Mouse (Mus musculus) layer of hippocampus, adult 9-11 months (tissue): Measurements from ENCODE around the gene BC037034.
A peak's percentile ranks its signal among the peaks of the same experiment; 100 is the strongest.
"Not testable (repeated sequence)": the region's sequence is repeated elsewhere in the genome, so short reads cannot be mapped to it uniquely, and the experiment has no call there.

Experiments used
- DNase-seq: peaks from one replicate; pipeline ENCODE4 v3.0.0; 2022

Gene BC037034

DNA sequence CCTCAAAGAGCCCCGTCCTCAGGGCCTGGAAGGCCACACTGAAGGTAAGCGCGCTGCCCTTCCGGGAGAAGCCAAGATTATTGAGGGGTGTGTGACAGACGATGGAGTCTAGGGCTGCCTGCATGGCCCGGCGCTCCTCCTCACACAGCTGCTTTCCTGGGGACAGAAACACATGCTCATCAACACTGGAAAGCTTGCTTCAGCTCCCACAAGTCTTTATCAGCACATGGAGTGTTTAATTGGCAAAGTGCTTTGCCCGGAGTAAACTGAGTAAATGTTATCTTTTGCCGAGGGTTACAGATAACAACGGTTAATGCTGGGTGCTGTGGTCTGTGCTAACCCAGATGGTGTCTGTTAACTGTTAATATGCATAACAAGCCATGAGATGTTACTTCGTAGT, 3.0 kb downstream of the BC037034 start:
- no peak for DNase-seq

DNA sequence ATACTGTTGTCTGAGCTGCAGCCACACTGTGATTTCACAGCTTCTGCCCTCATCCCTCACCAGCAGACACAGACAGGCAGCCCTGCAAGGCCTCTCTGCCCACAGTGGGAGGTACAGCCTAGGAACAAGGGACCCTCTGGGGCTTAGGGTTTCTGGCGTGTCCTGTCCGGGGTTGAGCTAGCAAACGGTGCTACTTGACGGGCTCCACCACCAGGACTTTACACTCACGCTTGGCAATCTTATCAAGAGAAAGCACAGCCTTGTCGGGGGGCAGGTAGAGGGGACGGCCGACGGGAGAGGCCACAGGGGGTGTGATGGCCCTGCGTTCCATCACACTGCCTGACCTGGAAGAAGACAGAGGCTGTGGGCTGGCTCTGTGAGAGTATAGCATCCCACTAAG, 3.8 kb downstream of the BC037034 start:
- DNase-seq: no peak

DNA sequence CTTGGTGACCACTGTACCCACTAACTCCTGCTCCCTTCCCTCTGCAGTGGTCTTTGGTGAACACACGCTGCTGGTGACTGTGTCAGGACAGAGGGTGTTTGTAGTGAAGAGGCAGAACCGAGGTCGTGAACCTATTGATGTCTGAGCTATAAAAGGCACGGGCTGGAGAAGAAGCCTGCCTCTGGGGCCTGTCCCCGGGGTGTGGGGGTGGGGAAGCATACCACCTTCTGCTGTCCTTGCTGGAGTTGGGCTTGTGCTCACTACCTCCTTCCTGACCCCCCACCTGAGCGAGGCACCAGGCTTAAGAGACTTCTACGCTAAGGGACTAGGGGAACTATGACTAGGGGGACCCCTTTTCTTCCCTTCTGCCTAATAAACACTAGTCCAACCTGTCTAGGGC, 4.8 kb downstream of the BC037034 start:
- no peak for DNase-seq

DNA sequence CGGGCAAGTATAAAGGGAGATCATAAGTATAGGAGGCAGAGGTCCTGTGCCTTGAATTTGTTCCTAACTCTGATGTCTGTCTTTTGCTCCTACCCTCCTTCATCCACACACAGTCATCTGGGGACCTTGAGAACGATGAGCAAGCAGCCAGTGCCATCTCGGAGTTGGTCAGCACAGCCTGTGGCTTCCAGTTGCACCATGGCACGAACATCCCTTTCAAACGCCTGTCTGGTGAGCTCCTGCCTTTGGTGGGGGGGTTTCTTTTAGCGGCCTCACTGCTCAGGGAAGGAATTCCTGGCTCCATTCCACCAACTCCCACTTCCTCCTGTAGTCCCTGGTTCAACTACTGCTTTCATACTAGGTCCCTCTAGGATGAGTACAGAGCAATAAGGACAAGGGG, 5.3 kb downstream of the BC037034 start:
- DNase-seq: peak; percentile 56

DNA sequence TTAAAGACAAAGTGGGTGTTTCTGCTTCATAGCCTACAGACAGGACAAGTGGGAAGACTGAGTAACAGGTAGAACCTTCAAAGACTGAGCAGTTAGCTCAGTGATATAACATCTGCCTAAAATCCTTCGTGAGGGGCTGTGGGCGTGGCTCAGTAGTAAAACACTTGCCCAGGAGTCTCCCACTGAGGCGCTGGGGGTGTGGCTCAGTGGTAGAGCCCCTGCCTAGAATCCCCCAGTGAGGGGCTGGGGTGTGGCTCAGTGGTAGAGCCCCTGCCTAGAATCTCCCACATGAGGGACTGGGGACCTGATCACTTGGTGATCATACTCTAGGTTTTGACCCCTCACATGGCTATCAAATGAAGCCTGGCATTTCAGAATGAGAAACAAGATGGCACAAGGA, 5.8 kb downstream of the BC037034 start:
- DNase-seq: no peak

DNA sequence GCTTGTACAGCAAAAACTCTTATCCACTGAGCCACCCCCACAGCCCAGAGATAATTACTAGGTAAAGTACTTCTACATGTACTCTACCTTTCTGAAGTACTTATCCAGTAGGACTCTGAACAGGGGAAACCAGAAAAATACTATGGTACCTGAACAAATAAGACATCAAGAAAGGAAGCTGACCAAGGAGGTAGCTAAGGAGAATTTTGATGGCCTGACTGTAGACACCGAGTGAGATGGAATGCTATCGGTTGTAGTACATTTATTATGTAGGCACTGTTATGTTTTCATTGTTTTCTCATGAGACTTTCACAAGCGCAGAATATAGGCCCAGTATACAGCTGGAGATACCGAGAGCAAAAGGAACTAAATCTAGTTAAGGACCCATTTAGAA, 6.3 kb downstream of the BC037034 start:
- DNase-seq: no peak

DNA sequence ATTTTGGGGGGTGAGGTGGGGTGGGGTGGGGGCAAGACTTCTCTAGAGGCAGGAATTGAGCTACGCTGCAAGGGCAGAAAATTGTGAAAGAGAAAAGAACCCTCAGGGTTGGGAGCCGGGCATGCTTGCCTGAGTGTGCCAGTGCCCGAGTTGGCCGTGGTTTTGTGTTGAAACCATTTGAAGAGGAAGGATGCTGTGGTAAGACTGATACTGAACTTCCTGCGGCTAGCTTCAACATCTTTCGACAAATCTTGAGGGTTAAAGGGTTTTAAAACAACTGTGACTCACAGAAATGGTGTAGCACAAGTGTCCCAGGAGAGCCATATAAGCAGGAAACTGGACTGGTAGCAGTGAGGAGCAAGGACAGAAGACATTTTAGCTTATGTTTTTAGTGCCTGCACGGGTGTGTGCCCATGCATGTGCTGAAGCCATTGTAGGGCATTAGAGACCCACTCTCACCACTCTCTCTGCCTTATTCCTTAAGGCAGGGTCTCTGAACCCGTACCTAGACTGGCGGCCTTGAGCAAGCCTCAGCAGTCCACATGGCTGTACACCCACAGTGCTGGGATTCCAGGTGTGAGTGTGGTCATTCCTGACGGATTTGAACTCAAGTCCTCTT, 6.8 kb downstream of the BC037034 start:
- peak; percentile 54 for DNase-seq

DNA sequence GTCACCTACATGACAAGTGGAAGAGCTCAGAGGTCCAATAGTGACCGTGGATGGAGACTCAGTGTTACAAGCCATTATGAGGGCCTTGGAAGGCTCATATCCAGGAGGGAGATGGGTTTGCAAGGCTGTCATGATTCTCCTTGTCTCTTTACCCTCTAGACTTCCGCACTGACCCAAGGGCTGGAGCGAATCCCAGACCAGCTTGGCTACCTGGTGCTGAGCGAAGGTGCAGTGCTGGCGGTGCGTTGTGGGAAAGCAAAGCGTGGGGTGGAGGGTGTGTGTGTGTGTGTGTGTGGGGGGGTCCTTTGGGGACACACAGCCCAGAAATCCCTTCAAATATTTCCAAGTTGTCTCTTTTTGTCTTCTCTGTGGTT, 7.8 kb downstream of the BC037034 start:
- no peak for DNase-seq

DNA sequence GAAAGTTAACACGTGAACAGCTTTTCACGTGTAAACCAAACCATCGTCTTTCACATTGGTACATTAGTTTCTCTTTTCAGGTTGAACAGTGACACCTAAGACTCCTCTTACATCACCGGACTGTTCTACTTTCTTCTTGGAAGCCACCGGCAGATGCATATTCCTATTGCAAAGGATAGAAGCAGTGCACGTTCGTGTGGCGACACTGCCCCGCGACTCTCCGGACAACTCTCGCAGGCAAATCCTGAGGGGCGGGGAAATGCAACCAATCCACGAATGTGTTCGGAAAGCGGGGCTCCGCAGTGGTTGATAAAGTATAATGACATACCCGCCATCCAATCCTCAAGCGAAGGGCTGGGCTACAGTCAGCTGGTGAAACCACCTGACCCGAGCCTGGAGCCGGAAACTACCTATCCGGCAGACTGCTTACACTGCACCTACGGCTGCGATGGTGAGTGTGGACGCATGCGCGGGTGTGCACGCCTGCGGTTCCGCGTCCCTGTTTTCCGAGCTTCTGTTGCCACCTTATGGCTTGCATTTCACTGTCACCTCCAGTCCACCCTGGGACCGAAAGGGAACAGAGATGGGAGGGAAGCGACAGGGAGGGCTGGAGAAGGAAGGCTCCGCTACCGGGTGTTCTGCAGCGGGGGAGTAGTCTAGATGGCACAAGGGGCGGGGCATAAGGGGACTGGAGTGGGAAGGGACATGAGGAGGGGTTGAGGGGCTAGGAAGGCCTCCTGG, 8.3 kb downstream of the BC037034 start, which contains the start of gene Lamtor4:
TSS of gene Lamtor4 (plus strand) at position 130 of the 741 bp plus-strand sequence.
- DNase-seq: peak; percentile 98

DNA sequence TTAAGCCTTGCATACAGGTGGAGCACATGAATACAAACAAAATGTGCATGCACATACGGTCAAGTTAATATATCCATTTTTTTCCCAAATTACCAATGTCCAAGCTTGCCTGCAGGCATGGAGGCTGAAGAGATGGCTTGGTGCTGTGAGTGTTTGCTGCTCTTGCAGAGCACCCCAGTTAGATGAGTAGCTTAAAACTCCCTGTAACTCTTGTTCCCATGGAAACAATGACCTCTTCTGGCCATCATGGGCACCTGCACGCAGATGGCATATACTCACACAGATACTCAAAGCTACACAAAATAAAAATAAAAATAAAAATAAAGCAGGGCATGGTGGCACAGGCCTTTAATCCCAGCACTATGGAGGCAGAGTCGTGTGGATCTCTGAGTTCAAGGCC, 10.8 kb downstream of the BC037034 start:
- no peak for DNase-seq

DNA sequence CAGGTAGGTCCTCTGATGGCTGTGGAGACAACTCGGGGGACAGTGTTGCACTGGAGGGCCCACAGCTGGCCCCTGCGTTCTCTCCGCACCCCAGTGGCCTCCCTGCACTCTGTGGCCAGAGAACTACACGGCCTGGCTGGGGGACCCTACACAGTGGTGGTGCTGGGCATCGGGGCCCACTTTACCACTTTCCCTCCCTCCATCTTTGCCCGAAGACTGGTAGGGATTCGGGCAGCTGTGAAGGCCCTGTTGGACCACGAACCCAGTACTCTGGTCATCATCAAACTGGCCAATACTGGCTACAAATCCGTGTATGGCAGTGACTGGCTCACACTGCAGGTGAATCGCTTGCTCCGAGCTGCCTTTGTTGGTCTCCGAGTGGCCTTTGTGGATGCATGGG, 12.7 kb downstream of the BC037034 start:
- no peak for DNase-seq

DNA sequence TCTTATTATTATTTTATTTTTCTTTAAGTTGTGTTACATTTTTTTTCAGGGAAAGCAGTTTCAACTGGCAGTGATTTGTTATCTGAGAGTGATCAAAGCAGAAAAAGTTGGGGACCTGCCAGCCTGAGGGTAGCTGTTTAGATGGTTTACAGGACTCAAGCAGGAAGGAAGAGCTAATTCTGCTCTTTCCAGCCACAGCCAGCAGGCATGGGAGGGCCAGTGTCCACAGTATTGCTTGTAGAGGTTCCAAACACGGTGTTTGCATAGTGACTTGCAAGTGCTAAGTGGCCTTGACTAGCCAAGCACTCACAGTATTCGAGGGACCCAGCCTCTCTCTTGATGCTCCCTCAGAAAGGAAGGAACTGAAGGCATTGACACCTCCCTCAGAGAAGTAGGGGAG, 22.3 kb downstream of the BC037034 start:
- DNase-seq: no peak

DNA sequence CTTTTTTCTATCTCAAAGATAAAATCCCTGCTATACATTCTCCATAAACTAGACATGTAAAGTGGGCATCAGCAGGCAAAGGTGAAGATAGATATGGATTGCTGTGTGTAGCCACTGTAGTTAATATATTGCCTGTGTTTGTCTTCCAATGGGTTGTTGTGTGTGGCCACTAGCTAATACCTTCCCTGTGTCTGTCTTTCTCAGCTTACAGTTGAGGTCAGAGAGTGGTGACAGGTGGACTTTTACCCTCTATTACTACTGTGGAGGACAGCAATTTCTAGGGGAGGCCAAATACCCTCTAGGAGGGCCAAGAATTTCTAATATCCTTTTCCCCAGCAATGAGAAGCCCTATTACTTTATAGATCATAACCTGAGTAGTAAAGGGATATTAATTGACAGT, 29.6 kb downstream of the BC037034 start:
- DNase-seq: no peak

DNA sequence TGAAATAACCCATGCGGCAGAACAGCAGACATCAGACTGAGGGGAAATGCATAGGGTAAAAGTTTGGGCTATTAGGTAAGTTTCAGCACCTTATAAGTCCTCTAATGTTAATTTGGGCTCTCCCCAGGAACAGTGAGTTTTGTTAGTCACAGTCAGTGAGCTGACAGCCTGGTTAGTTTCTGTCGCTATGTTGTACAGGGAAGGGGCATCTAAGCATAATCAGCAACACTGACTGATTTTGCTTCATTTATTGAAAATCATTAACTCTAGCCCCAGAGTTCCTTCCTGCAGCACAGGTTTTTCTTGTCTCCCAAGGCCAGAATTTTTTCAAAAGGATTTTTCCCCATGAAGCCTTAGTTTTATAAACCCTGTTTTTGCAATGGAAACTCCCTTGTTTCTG, 30.1 kb downstream of the BC037034 start:
- DNase-seq: no peak

DNA sequence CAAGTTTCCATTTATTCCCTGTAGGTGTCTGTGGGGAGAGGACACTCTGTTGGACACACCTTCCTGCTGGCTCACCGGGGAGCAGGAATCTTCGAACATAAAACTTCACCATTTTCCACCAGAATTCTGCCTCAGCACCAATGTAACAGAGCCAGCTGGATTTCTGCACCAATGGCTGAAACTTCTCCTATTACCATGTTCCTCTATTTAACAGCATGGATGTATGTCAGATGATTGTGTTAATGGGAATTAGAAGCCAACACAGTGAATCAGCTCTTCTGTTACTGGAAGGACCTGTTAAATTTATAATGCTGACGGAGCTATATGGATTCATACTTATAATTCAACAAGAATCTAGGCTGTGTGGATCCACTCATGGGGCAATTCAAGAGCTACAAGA, 34.3 kb downstream of the BC037034 start:
- no peak for DNase-seq

DNA sequence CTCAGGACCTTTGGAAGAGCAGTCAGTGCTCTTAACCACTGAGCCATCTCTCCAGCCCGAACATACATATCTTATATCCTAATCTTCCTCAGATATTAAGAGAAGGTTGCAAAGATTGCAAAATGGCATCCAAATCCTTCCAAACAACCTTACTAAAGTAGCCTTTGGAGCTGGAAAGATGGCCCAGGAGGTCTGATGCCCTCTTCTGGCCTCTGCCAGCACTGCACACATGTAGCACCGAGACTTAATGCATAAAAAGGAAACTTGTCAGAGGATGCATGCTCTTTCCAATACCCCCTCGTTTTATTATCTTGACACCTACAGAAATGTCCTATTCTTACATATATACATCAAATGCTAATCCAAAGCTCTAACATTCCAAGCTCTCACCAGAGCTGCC, 35.8 kb downstream of the BC037034 start:
- no peak for DNase-seq

DNA sequence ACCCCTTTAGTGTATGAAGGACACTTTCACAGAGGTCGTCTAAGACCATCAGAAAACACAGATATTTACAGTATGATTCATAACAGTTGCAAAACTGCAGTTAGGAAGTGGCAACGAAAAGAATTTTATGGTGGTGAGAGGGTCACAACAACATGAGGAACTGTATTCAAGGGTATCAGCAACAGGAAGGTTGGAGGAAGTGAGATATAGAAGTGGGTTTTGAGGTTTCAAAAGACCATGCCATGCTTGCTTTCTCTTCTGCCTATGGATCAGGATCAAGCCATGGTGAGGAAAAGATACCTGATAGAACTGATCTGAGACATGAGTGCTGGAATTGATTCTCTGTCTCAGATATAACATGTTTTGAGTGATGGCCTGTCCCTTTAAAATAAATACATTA, 36.5 kb downstream of the BC037034 start:
- no peak for DNase-seq

DNA sequence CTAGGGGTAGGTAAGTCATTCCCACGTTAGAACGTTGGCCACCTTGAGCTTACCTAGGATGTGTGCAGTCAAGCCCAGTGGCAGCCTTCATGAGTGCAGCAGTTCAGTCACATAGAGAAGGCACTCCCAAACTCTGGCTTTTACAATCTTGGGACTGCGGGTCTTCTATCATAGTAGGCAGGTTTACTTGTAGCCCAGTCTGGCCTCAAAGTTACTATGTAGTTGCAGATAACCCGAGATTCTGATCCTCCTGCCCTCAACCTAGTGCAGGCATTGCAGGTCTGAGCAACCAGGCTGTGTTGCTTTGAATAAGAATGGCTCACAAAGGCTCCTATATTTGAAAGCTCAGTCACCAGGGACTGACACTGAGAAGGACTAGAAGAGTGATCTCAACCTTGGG, 37.3 kb downstream of the BC037034 start:
- DNase-seq: no peak

DNA sequence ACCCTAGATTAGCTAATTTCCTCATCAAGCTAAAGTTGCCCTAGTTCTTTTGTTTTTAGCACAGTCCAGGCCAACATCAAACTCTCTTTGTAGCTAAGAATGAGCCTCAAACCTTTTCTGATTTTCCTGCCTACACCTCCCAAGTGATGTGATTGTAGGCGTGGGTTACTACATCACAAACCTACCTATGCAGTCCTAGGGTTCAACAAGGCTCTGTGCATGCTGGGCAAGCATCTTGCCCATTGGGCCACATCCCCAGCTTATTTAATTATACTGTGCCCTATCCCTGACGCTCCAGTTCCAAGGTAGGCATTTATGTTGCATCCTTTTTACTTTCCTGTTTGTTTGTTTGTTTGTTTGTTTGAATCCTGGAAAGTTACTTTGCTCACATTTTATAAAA, 38.1 kb downstream of the BC037034 start, which contains the start of gene Nxpe5:
TSS of gene Nxpe5 (plus strand) at position 199 of the 400 bp plus-strand sequence.
- no peak for DNase-seq

DNA sequence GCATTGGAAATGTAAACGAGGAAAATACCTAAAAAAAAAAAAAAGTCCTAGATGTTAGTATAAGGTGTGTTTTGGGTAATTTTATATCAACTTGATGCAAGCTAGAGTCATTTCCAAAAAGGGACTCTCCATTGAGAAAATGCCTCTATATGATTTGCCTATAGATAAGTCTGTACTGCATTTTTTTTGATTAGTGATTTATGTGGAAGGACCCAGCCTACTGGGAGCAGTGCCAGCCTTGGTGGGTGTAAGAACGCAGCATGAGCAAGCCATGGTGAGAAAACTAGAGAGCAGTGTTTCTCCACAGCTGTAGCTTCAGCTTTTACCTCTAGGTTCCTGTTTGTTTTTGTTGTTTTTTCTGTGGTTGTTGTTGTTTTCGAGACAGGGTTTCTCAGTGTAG, 40.5 kb downstream of the BC037034 start:
- DNase-seq: no peak

DNA sequence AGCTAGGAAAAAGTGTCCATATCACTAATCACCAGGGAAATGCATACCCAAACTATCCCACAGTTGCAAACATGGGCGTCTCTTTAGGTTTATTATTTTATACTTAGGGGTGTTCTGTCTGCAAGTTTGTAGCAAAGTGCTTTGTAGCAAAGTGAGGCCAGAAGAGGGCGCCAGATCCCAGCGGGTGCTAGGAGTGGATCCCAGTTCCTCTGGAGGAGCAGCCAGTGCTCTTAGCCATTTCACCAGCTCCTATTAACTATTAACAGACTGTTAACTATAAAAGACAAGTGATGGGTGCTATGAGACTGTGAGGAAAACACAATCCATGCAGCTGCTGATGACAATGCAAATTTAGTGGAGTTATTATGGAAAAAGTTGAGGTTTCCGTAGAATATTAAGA, 41.7 kb downstream of the BC037034 start:
- peak; percentile 70 for DNase-seq

DNA sequence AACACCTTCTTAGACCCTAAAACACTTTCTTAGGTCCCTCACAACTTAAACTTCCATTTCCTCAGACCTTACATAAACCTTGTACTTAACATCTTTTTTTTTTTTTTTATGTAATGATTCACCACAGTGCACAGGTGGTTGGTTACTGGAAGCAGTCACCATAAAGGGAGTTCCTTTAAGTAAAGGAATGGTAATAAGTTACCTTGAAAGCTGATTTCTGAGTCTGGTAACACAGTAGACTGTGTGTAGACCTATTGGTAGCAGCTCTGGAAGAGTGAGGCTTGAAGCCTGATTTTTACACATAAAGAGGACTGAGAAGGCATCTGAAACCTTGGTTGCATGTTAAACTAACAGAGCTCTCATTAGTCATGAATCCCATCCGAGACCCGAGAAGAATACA, 44.0 kb downstream of the BC037034 start:
- DNase-seq: no peak

DNA sequence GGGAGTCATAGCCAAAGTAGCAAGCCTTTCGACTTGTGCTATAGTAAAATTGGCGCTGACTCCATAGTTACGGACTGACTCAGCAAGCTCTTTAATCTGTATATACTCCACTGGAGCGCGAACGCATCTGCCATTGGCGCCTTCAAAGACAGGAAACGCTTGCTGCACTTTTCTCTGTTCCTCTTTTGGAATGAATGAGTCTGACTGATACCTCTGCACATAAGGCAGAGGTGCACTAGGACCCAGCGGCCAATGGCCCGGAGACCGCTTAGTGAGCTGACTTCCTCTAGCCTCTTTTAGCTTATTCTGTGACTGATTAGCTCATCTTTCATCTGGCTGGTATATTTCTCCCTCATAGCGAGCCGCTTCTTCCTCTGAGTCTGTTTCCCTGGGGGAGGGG, 47.2 kb downstream of the BC037034 start:
- not testable (repeated sequence) for DNase-seq
